Mouse (Mus musculus) kidney, adult 9 months (tissue): ENCODE measurements around the gene Arap2.

Source experiments
- DNase-seq: peaks from one replicate; pipeline ENCODE4 v3.0.0; 2022

Gene Arap2

DNA sequence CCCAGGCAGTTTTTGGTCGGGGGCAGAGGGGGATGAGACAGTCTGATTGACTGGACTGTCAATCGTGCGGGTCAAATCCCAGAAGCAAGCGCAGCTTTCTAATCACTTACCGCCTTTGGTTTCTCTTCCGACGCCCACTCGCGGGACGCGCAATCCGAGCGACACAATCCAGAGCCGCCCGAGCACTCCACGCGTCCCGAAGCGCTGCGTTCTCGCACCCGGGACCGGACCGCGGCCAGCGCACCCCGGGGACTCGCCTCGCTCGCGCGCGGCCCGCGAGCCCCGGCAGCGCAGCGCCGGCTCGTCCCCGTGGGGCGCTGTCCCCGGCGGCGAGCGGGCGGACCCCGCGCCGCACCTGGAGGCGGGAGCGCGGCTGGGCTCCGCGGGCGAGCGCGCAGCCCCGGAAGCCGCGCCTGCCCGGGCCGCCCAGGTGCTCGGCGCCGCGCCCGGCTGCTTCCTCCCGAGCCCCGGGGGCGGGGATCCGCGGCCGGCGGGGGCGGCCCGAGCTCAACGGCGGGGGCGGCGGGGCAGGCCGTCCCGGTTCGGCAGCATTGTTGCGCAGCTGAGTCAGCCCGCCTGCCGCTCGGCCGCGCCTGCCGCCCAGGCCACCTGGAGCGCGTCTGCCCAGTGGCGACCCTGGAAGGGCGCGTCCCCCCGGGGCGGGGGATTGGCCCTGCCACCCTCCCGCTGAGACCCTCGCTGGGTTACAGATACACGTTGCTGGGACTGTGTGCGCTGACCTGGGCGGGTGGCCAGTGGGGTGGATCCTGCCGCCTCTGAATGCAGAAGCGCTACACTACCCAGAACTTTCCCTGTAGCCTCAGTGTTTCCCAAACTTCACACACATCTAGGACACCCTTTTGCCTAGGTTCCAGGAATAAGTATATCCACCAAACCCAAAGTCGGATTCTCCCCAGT is at the start of gene Arap2:
Arap2 (minus strand) TSS at position 376 of the 918 bp plus-strand sequence.
- peak; percentile 74 for DNase-seq

GRCm38 (mm10) chr5:62815741-62816140 is 49.8 kb upstream of the Arap2 start:
- no peak for DNase-seq

GRCm38 (mm10) chr5:62814072-62814414 is 48.1 kb upstream of the Arap2 start:
- DNase-seq, result no peak

DNA sequence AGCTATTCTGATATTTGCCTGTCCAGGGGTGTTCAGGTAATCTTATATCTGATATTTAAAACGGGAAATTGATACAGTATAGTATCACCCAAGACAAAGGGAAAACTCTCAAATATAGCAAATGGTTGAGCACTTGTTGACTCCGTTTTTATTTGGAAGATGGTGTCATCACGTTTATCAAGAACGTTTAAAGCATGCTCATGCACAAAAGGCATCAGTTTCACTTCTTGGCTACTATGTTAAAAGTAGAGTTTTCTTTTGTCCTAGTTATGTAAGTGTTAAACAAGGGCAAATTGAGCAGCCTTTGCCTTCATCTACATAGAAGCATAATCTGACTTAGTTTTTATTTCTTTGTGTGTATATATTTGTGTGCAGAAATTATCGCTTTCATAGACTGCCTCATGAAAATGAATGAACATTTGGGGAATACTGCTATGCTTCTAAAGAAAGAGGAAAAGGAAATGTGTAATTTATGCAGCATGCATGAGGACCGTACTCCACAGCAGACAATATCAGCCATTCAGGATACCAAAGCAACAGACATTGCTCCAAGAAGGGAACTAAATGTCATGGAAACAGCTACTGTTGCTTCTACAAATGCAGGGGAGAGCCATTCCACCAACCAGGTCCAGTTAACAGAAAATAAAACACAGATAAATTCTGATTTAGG is 47.6 kb upstream of the Arap2 start, which contains the start of gene Dthd1:
Dthd1 (plus strand) TSS at position 422 of the 670 bp plus-strand sequence.
- no peak for DNase-seq

GRCm38 (mm10) chr5:62792776-62793175 is 26.8 kb upstream of the Arap2 start:
- no peak for DNase-seq

- DNase-seq, result no peak
Observed at GRCm38 (mm10) chr5:62790921-62791564, 25.1 kb upstream of the Arap2 start.

DNA sequence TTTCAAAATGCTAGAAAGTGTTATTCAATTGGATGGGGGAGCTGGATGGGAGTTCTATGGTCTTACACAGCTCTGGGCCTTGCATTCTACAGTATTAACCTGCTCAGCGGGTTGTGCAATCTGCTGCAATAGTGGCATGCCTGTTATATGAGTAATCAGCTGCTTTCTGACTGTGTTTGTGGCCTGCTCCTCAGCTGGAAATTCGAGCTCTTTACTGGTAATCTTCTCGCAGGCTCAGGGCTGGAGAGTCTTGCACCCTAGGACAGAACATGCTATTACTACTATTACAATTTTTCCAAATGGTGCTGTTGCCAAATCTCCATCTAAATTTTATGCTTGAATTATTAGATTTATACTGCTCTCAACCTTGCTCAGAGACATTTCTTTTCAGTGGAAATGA is 20.9 kb upstream of the Arap2 start:
- DNase-seq, result no peak

- DNase-seq, result no peak
Observed at GRCm38 (mm10) chr5:62778682-62779081, 12.7 kb upstream of the Arap2 start.

DNA sequence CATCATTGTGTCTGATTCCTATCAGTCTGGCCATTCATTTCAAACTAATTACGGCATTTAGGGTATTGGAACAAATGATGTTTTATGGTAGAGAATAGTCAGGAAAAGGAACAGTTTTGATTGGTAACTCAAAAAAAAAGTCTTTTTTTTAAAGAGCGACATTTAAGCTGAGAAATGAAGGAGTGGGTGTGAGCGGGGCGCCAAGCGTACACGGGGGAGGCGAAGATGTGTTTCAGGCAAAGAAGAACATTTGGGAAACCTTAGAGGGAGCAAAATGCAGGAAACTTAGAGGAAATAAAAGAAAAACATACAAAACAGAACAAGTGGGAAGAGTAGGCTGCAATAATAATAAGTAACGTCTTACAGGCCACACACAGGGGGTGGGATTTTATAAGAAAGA is 11.8 kb upstream of the Arap2 start:
- no peak for DNase-seq

GRCm38 (mm10) chr5:62771775-62772599 is 6.0 kb upstream of the Arap2 start:
- DNase-seq, result no peak

DNA sequence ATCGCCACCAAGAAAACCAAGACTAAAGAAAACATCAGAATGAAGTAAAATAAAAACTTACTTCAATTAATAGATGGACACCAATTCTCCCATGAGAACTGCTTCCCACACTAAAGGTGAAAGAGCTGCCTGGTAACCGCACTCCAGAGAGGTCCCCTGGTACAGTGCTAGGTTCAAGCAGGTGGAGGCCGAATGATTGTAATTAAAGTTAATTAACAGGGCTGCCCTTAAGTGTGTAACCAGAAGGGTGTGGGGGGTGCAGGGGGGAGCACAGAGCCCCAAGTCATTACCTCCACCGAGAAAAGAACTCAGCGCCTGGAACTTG is 538 bp downstream of the Arap2 start:
- peak; percentile 34 for DNase-seq

GRCm38 (mm10) chr5:62764161-62764560 is 1.8 kb downstream of the Arap2 start:
- DNase-seq, result peak; percentile 68

- peak; percentile 53 for DNase-seq
Observed at GRCm38 (mm10) chr5:62763046-62763445, 2.9 kb downstream of the Arap2 start.

GRCm38 (mm10) chr5:62762298-62762960 is 3.5 kb downstream of the Arap2 start:
- no peak for DNase-seq

DNA sequence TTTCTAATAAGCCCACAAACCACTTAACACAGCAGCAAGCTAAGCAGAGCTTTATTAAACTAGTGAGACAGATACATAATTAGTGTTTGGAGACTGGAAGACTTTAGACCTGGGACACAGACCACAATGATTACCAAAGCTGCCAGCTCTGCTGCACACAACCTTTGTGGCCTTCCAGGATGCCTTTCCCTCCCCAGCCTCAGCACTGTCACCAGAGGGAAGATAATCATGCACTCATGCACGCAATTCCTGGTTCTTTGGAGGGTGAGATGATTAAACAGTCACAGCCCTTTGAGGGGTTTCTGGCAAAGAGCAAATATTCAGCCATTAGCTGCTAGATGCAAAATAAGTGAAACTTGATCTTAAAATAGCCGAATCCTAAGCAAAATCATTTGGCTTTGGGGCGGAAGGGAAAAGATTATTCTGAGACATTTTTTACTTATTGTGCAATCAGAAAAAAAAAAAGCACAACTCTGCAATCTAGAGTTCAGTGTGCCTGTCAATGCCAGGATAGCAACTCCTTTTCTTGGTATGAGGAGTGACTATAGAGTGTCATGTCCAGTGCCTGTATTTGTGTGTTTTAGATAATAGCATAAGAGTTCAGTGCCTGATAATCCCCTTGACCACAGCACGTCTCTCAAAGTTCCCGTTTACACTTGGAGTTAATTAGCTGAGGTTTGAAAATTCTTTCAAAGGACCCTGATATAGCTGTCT is 5.0 kb downstream of the Arap2 start:
- peak; percentile 70 for DNase-seq

DNA sequence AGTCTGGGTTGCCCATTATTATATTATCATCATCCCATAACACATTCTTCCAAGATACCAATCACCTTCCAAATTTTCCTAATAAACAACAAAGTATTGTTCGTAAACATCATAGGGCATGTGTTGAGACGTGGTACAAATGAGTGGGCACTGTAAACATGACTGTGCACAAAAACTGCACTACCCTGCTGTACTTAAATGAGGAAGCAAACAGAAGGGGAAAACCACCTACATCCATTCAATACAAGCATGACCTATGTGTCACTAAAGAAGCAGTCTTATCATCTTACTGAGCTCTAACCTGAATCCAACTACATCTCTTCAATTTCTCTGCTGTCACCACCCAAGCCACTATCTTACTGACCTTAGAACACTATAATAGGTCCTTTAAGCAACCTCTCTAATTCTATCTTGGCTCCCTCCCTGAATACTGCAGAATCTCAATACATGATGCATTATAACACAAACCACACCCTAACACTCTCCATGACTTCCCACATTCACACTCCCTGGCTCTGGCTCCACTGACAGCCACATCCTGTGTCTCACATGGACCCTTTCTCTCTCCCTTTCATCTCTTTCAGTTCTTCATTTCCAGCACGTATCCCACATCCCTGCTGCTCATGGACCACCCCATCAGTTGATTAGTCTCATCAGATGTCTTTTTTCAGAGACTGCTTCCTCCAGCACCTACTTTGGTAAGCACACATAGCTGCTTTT is 10.0 kb downstream of the Arap2 start:
- DNase-seq, result no peak

DNA sequence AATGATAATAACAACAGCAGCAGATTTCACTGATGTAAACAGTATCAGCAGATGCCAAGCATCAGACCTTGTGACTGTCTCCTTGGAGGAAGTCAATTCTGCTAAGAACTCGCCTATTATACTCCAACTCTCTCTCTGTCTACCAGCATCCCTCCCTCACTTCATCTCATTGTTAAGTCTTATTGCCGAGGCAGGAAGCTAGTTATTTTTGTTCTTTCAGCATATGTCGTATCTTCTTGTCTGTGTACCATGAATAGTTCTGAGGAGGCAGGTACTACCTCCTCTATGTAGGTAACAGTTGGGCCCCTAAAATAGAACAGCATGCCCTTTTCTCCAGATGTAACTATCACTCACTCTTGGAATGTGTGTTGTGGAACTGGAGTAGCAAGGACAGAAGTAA is 13.0 kb downstream of the Arap2 start:
- no peak for DNase-seq

DNA sequence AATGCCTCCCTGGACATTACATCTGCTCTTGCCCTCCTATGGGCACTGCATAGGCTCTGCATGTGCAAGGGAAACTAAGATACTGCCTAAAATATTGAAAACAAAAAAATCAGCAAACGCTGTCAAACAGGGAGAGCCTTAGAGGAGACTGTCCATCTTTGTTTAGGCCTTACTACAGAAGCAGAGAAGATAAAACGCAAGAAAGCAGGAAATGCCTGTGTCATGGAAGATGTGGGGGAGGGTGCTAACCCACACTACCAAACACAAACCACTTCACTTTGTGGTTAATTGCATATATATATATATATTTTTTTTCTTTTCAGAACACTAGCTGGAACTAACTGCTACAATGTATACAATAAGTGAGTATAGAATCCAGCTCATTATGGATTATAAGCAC is 14.3 kb downstream of the Arap2 start:
- DNase-seq, result no peak

- peak; percentile 69 for DNase-seq
Observed at GRCm38 (mm10) chr5:62748168-62748567, 17.8 kb downstream of the Arap2 start.

DNA sequence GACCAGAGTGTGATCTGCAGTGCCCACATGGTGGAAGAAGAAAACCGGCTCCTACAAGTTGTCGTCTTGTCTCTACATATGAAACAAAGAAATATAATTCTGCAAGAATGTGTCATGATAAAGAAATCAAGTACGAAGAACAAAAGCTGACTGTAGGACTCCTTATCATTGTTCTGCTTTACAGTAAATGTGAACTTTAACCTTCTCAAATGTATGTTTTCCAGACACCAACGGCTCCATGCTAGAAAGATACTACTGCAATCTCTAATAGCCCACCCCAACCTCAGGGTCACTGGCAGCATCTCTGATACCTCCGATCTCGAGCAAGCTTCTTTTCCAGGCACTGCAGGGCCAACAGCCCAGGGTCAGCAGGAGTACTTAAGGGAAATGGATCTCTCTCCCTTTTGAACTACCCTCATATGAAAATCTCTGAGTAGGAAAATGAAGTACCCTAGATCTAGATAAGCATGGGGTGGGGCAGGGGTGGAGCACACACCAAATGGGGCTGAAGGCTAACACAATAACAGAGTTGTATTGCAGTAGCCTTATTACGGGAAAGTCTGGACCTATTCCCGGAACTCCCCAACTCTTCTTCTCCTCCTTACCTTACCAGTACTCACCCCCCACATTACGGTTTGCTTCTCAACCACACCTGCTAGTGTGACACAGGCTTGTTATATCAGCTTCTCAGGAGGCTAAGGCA is 22.6 kb downstream of the Arap2 start:
- no peak for DNase-seq
